In genomic region chr5:129177697-129178511, GRCm38 (mm10) we compare ENCODE assay signal across 8 mouse cellular contexts.
DNase-seq lines count a peak whose midpoint lies in the region; ATAC-seq and TF ChIP-seq lines count a peak whose summit lies in the region.

No protein-coding gene starts in this region.

- no peaks in the 10 kb centered on the region for H3K27me3 ChIP-seq in ES-Bruce4 (ENCODE audit: control insufficient read depth, insufficient read depth, low read length, poor library complexity, severe bottlenecking)
- H3K27me3 ChIP-seq in lung, embryonic 15.5 days, result peaks cover 4% of the 10 kb centered on the region; the same call in 1 of the 2 replicates

- H3K27ac ChIP-seq in ES-Bruce4 (ENCODE audit: insufficient read depth, low read length), result no peak overlapping the region
- no peak overlapping the region for H3K27ac ChIP-seq in lung, embryonic 15.5 days
- no peak overlapping the region for H3K27ac ChIP-seq in olfactory bulb, adult 2 months (ENCODE audit: insufficient read depth, low read depth, low read length)

- no peaks in the 10 kb centered on the region for H3K9me3 ChIP-seq in ES-Bruce4 (replicated peaks; ENCODE audit: control insufficient read depth, insufficient read depth, low read length, poor library complexity, severe bottlenecking)
- no peaks in the 10 kb centered on the region for H3K9me3 ChIP-seq in lung, embryonic 15.5 days

- DNase-seq in cerebellum, adult 18-20 months, result peak; percentile 89 to 92
- peak; percentile 74 for DNase-seq in forelimb bud, embryonic 11.5 days (ENCODE audit: low read depth, low spot score)
- DNase-seq in layer of hippocampus, adult 9-10 months (ENCODE audit: low spot score), result peak; percentile 55
- DNase-seq in thymus, adult 18-20 months, result peak; percentile 43 to 50

- H3K36me3 ChIP-seq in ES-Bruce4 (ENCODE audit: control insufficient read depth, insufficient read depth, low read length, poor library complexity, severe bottlenecking), result no peaks in the 10 kb centered on the region
- no peaks in the 10 kb centered on the region for H3K36me3 ChIP-seq in lung, embryonic 15.5 days

- ATAC-seq in hematopoietic stem cell, adult 5-6 weeks (replicated peaks in 1 of 2; ENCODE audit: insufficient read depth in 1 of 2, low FRiP score in 2 of 2, low TSS enrichment in 1 of 2, low read depth in 1 of 2, poor library complexity in 2 of 2, severe bottlenecking in 2 of 2), result peak; percentile 91 to 92
- ATAC-seq in lung, embryonic 15.5 days (ENCODE audit: borderline replicate concordance, extremely low read depth, low FRiP score, low TSS enrichment), result 0 out of 2 replicates have a peak, but pooled peaks have one; percentile 33

- peak; percentile 98 for TF ChIP-seq CTCF in ES-Bruce4 (IDR thresholded peaks at IDR 0.05; ENCODE audit: low read depth, low read length)
- peak; percentile 93 for TF ChIP-seq CTCF in olfactory bulb, adult 2 months (IDR thresholded peaks at IDR 0.05; ENCODE audit: insufficient read depth, low read depth, low read length)

- H3K4me2 ChIP-seq in lung, embryonic 15.5 days, result peak overlapping the region; percentile 14

- no peak for TF ChIP-seq POLR2A in ES-Bruce4 (IDR thresholded peaks at IDR 0.05; ENCODE audit: insufficient read depth, low read length)
- no peak for TF ChIP-seq POLR2A in olfactory bulb, adult 2 months (IDR thresholded peaks at IDR 0.05; ENCODE audit: insufficient read depth, low read depth, low read length)

- H3K4me3 ChIP-seq in ES-Bruce4 (ENCODE audit: low read depth, low read length), result no peak overlapping the region
- no peak overlapping the region for H3K4me3 ChIP-seq in lung, embryonic 15.5 days
- H3K4me3 ChIP-seq in olfactory bulb, adult 2 months (ENCODE audit: insufficient read depth, low read depth, low read length), result no peak overlapping the region; the same call in 1 of the 2 replicates

- no peak overlapping the region for H3K9ac ChIP-seq in ES-Bruce4 (ENCODE audit: low read depth, poor library complexity, severe bottlenecking)
- H3K9ac ChIP-seq in lung, embryonic 15.5 days, result no peak overlapping the region

- 51% methylated on average over 14 of the region's 14 CpGs for WGBS in lung, embryonic 15.5 days
- 51% methylated on average over 14 of the region's 14 CpGs for WGBS in olfactory bulb, adult 2 months

- 0 out of 2 replicates have a peak, but pooled peaks have one; percentile 35 for TF ChIP-seq EP300 in ES-Bruce4 (IDR thresholded peaks at IDR 0.05; ENCODE audit: insufficient read depth, low read depth, low read length)

- H3K4me1 ChIP-seq in ES-Bruce4 (ENCODE audit: control insufficient read depth, insufficient read depth, low read length), result peaks cover 4% of the 10 kb centered on the region
- H3K4me1 ChIP-seq in lung, embryonic 15.5 days, result no peaks in the 10 kb centered on the region
- H3K4me1 ChIP-seq in olfactory bulb, adult 2 months (ENCODE audit: control insufficient read depth, insufficient read depth, low read length), result peaks cover 15% of the 10 kb centered on the region
